Mouse (Mus musculus) cerebellum, adult 2 months (tissue): ENCODE measurements at regions not wholly inside any gene's neighbourhood (a gene's known extent, or its start where the extent isn't known, plus 50 kb on each side); places are given as distances from the start of the nearest gene placed in this dataset.
A peak's percentile ranks its signal among the peaks of the same experiment; 100 is the strongest.

Experiments
- CTCF ChIP-seq: fragments of 200-500 bp; IDR thresholded peaks from 2 replicates; pipeline ENCODE4 v1.5.1; 2011; ENCODE audit warnings: low read depth, mild to moderate bottlenecking, control low read depth, low read length, moderate library complexity, borderline replicate concordance; ENCODE audit not compliant: insufficient read depth
- POLR2A ChIP-seq: fragments of 200-500 bp; IDR thresholded peaks from 2 replicates; pipeline ENCODE4 v1.6.1; 2011; ENCODE audit warnings: low read length, control low read depth, borderline replicate concordance; ENCODE audit not compliant: insufficient read depth

DNA sequence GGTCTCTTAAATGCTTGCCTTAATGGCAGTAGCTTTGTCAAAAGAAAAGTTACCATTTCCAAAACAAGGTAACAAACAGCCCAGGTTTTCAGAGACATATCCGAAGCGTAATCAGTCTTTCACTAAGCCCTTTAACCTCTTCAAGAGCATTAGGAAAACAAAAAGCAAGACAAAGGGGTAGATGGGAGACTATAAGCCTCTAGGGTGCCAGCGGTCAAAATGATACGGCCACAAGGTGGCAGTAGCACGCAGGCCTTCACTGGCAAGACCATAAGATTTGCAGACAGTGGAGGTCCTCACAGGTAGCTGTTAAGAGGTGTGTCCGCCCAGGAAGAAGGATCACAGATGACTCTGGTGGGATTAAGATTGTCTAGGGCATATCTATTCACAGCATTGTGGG lies 618.4 kb upstream of the Tmem132c start:
- peak; percentile 64 for TF ChIP-seq CTCF
- TF ChIP-seq POLR2A = no peak
